Mouse (Mus musculus): Measurements from ENCODE around the gene Slc9a6. TPM values are rescaled to one million over a fixed set of nuclear protein-coding genes. Genes with fewer than 3 reads are reported as not detected.

The Slc9a6 gene
- 16.6 TPM for polyA plus RNA-seq (2017; shearing (Covaris generic))

DNA sequence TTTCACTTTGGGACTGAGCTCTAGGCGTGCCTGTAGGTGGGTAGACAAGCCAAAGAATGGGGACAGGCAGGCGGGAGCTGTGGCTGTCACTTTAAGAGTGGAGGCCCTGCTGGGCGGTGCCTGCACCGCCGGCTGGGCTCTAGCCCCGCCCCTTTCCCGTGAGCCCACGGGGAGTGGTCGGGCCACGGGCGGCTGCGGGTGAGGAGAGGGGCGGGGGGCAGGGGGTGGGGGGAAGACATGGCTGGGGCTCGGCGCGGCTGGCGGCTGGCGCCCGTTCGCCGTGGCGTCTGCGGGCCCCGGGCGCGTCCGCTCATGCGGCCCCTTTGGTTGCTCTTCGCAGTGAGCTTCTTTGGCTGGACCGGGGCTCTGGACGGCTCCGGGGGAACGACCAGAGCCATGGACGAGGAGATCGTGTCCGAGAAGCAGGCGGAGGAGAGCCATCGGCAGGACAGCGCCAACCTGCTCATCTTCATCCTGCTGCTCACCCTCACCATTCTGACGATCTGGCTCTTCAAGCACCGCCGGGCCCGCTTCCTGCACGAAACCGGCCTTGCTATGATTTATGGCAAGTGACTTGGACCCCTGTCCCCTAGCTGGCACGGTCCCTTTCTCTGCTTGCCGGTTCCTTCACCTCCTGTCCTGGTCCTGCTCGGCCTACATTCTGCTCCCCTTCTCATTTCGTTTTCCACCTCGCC lies at the start of gene Slc9a6:
Gene Slc9a6 (plus strand): TSS at position 135 of the 695 bp plus-strand sequence.

GRCm38 (mm10) chrX:56597887-56598640 lies 11.5 kb upstream of the Slc9a6 start, which contains the start of gene Mmgt1:
Mmgt1 (minus strand) TSS chrX:56598069.

Other genes with a start within 250 kb of the Slc9a6 start
- gene Smim10l2a, start 235.2 kb upstream of the Slc9a6 start, polyA plus RNA-seq (2017; shearing (Covaris generic)) = 8.3 TPM
- not detected for gene Gm2174, start 161.8 kb upstream of the Slc9a6 start, polyA plus RNA-seq (2017; shearing (Covaris generic))
- gene Ints6l, start 154.9 kb upstream of the Slc9a6 start, polyA plus RNA-seq (2017; shearing (Covaris generic)) = 36.2 TPM
- not detected for gene Gm10477, start 85.0 kb upstream of the Slc9a6 start, polyA plus RNA-seq (2017; shearing (Covaris generic))
- not detected for gene Gm648, start 60.2 kb upstream of the Slc9a6 start, polyA plus RNA-seq (2017; shearing (Covaris generic))
- gene Mmgt1, start 11.7 kb upstream of the Slc9a6 start, polyA plus RNA-seq (2017; shearing (Covaris generic)) = 8.5 TPM
- 0.10 TPM for gene Fhl1, start 122.0 kb downstream of the Slc9a6 start, polyA plus RNA-seq (2017; shearing (Covaris generic))
- gene Map7d3, start 212.6 kb downstream of the Slc9a6 start, polyA plus RNA-seq (2017; shearing (Covaris generic)) = 0.53 TPM